Mouse (Mus musculus) telencephalon, adult 2 months (tissue): ENCODE results near the gene Gm20388.

Source experiments
- DNase-seq: peaks from one replicate; pipeline ENCODE4 v3.0.0-alpha.2; 2011; ENCODE audit warnings: low read depth, low spot score

Gm20388 gene

DNA sequence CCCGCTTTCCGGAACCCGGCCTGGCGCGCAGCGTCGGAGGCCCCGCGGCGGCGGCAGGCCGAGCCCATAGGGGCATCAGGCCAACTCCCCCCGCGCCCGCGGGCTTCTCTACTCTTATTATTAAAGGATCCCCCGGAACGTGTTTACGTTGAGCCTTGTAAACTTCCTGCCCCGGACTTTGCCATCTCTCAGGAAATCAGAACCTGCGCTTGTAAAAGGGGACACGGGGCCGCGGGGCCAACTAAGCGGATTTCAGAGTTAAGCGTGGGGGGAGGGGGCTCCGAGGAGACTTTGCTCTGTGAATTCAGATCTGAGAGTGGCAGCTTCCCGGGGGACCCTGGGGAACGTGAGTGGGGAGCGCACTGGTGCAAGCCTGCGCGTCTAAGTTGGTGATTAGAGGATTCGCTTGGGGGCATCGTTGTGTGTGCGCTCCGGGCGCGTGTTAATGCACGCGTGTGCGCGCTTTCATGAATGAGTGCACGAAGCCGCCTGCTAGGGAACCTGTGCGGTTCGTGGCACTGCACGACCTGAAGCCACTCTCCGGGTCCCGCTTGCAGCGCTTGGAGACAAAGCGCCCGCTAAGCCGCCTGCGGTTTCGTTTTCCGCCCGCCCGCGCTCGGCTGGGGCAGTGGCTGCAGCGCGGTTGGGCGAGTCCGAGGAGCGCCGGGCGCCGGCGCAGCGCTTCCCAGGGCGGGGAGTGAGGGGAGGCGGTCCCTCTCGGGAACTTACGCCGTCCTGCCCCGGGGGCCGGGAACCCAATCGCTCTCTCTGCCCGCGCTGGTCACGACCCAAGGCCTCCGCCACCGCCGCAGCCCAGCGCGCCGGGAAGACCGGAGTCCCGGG is 1172.7 kb downstream of the Gm20388 start:
- no peak for DNase-seq

DNA sequence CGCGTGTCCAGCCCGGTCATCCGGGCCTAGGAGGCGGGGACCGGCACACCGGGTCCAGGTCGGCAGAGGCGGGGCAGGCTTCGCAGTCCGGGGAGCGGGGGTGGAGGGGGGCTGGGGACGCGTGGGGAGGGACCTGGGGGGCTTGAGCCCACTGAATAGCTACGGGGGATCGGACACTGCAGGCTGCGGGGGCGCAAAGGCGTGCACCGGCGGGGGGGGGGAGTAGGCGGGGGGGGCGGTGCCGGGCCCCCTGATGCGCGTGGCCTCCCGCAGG is 1173.2 kb downstream of the Gm20388 start:
- no peak for DNase-seq

DNA sequence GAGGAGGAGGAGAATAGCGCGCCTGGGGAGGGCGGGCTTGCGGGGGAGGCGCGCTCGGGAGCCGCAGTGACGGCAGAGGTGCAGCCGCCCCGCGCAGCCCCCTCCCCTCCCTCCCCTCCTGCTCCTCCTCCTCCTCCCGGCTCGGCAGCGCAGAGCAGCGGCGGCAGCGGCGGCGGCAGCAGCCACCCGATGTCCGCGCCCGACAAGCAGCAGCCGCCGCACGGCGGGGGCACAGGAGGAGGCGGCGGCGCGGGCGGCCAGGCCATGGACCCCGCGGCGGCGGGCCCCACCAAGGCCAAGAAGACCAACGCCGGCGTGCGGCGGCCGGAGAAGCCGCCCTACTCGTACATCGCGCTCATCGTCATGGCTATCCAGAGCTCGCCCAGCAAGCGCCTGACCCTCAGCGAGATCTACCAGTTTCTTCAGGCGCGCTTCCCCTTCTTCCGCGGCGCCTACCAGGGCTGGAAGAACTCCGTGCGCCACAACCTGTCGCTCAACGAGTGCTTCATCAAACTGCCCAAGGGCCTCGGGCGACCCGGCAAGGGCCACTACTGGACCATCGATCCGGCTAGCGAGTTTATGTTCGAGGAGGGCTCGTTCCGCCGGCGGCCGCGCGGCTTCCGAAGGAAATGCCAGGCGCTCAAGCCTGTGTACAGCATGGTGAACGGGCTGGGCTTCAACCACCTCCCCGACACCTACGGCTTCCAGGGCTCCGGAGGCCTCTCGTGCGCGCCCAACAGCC is 1173.7 kb downstream of the Gm20388 start, which contains the start of gene Foxf1:
Foxf1 (plus strand) TSS at position 177 of the 742 bp plus-strand sequence.
- no peak for DNase-seq

DNA sequence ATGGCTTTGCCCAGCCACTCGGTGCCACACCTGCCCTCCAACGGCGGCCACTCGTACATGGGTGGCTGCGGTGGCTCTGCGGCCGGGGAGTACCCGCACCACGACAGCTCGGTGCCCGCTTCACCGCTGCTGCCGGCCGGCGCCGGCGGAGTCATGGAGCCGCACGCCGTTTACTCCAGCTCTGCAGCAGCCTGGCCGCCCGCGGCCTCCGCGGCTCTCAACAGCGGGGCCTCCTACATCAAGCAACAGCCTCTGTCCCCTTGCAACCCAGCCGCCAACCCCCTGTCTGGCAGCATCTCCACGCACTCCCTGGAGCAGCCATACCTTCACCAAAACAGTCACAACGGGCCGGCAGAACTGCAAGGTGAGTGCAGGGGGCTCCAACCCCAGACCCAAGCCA is 1174.4 kb downstream of the Gm20388 start:
- DNase-seq = no peak

DNA sequence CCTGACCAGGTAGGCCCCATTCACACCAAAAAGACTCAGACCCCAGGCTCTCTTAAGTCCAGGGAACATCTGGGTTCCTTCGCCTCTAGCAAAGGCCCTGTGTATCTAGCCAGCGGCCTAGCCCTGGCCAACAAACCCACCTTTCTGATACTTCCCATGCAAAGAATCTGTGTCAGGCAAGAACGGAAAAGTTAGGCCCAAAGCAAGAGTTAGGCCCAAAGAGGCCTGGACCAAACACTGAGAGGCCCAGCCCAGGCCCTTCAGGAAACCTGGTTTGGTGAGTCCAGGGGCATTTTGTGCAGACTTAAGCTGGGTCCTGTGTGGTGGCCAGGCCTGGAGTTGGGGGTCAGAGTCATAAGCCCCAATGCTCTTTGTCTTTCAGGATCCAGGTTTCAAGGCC is 1174.9 kb downstream of the Gm20388 start:
- DNase-seq = no peak

DNA sequence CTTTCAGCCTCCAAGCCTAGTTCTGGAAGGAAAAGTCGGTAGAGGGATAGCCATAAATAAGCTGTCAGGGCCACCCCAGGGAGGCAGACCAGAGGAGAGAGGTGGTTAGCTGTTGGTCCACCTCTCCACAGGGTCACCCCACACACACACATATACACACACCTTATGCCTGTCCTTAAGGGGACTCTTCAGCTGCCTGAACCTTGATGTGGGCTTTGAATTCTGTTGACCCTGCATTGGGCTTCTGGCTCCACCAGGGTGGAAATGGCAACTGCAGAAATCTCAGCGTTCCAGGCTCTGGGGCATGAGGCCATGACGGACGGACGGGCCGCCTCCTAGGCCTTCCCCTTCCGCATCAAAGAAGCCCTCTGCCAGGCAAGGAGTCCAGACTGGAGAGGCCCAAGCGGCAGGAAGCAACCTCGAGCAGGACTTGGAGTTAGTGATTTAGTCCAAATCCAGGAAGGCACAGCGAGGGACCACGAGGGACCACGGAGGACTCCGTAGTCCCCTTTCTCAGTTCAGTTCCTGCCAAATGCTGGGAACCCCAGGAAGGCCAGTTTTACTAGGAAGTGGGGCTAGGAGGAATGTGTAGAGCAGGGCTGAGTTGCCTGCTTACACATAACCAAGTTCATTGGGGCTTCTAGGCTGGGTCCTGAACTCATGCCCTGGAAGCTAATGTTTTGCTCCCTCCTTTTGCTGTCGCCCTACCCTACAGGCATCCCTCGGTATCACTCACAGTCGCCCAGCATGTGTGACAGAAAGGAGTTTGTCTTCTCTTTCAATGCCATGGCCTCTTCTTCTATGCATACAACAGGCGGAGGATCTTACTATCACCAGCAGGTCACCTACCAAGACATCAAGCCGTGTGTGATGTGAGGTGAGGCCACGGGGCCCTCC is 1175.6 kb downstream of the Gm20388 start:
- DNase-seq = no peak

DNA sequence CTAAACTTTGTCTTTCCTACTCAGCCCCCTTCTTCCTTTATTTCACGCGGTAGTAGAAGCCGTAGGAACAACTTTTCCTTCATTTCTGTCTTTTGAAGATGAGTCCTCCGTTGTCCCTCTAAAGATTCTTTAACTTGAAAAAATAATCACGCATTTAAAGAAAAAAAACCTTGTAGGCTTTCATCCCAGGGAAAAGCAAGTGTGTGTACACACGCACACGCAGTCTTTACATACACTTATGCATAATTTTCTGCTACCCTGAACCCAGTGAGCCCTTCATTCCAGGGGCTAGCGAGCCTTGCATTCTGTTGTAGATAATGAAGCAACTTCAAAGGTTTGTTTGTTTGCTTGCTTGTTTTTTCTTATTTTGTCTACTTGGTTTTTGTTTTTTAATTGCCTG is 1177.6 kb downstream of the Gm20388 start:
- DNase-seq = no peak

DNA sequence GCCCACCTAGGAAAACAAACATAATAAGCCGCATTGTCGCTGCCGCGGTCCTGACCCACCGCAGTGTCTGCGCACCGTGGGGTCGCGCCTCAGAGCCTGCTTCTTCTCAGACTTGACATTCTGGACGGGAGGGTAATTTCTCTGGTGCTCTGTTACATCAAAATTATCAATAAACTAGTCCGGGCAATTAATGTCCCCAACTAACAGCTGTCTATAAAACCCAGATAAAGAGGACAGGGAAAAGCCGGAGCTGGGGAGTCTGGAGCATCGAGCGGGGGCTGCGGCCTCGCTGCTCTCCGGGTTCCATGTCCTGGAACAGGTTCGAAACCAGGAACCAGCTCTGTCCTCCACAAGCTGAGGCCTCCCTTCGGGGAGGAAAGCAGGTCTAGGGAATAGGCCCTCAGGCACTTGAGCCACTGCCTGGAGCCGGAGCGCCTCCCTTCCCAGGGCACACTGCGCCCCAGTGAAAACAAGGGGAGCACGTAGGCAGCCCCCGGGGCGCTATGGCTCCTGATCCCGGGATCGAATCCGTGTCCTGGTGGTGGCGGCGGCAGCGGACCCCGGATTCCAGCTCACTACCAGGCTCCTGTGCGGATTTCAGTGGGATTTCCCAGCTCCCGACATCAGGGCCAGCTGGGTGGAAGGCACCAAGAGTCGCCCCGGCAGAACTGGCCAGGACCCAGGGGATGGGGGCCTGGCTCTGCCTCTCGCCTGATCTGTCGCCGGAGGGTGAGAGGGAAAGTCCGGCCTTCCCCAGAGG is 1178.4 kb downstream of the Gm20388 start:
- no peak for DNase-seq

DNA sequence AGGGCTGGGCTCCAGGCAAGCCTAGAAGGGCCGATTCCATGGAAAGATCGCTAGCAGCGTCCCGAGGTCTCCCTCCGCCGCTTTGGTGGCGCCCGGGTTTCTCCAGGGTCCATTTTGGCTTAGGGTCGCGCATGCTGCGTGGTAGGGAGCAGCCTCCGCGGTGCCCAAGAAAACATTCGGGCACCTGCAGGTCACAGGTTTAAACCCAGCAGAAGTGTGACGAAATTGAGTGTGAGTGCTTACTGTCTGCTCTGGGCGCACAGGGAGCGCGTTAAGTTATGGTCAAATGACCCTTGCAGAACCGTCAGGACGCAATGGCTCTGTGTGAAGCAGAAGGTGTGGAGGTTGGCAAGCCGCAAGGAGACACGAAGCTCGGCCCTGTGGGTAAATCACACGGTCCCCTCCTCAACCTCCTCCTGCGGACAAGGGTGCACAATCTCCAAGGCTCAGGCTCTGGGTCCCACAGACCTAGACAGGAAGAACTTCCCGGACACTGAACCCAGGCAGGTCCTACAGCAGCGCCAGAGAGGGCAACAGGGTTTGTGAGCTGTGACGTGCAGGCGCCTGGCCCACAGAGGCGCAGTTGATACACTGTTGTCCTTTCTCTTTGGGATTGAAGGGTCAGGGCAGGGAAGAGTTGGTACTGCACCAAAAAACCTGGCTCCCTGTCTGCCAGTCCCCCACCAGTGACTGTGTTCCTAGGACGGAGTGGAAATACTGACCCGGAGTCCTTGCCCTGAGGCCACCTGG is 1179.2 kb downstream of the Gm20388 start:
- no peak for DNase-seq

DNA sequence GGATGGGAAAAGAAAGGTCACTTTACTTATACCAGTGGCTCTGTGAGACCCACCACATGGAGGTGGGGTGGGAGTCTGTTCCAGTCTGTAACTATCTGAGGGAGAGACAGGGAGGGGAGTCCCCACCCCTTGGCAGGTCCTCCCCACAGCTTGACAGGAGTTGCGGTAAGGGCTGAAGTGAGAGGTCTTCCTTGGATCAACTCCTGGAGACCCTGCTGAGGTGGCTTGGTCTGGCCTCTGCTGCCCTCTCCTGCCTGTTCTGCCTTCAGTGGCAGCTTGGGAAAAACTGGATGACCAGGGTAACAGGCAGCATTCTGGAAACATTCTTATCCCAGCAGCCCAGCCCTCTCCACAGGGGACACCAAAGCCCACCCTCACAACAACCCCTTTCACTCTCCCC is 1180.1 kb downstream of the Gm20388 start:
- no peak for DNase-seq

DNA sequence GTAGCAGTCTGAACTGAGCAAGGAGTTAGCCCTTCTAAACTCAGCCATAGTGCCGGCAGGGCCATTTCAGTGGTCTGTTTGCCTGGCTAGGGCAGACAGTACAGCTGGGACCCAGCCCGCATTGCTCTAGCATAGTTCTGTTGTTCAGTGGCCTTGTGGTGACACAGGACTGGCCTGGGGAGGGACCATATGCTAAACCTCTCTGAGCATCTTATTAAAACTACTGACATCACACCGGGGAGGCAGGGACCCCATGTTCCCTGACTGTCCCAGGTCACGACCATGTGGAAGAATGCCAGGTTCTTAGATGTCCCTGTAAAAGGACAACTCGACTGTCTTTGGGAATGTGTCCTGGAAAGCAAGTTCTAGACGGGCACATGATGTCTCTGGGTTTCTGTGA is 1181.5 kb downstream of the Gm20388 start:
- no peak for DNase-seq

DNA sequence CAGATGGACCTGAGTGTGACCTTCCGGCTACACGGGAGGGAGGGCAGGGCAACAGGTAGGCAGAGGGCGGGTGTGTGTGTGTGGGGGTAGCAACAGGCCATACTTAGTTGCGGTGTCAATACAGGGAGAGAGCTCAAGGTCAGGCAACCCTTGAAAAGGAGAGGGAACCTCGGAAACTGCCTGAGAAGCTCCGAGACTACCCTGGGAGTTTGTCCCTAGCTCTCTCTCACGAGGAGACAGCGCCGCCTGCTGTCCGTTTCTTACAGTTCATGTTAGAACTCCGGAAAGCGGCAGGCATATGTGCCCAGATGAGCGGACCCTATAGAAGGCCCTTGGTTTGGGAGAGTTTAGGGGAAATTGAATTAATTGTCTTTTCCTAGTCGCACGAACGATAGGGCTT is 1182.0 kb downstream of the Gm20388 start:
- DNase-seq = peak; percentile 42

DNA sequence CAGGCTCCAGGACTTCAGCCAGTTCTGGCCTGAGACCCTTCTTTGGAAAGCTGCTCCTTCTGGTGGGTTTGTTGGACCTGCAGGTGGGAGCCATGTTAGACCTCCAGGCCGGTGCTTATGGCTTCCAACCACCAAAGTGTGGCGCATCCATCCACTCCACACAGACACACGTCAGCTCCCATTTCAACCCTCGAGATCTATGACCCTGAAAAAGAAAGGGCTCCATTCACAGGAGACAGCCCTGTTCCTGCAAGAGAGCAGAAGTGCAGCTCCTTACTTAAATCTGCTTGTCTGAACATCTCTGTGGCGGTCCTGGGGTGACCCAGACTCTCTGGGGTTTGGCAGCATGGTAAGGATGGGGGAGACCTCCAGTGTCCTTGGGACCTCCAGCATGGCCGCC is 1182.9 kb downstream of the Gm20388 start:
- no peak for DNase-seq

DNA sequence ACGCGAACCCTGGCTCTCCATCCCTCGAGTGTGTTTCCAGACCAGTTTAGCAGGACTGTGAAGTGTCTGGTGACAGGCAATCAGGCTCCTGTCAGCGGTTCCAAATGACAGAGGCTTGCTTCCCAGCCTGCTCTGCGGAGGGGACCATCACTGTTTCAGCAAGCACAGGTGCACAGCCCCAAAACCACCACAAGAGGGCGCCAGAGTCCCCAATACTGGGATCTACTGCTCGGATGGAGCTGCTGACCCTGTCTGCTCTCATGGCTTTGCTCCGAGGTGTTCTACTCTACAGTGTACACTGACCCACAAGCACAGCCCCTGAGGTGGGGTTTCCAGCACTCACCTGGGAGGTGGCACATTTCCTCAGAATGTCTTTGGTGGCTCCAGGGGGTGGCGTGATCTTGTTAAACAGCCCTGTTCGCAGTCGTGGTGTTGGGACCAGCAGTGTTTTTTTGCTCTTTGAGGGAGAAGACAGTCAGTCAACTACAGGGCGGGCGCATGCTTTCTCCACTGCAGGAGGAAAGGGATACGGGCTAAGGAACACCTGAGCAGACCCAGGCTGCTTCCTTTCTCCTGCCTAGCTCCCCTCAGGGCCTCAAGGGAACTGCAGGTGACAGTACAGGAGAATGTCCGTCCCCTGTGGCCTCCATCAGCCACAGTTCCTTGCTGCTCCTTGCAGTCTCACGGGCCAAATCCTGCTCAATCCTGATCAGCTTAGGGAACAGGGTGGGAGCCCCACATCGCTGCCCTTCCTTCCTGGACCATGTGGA is 1193.6 kb downstream of the Gm20388 start:
- no peak for DNase-seq

DNA sequence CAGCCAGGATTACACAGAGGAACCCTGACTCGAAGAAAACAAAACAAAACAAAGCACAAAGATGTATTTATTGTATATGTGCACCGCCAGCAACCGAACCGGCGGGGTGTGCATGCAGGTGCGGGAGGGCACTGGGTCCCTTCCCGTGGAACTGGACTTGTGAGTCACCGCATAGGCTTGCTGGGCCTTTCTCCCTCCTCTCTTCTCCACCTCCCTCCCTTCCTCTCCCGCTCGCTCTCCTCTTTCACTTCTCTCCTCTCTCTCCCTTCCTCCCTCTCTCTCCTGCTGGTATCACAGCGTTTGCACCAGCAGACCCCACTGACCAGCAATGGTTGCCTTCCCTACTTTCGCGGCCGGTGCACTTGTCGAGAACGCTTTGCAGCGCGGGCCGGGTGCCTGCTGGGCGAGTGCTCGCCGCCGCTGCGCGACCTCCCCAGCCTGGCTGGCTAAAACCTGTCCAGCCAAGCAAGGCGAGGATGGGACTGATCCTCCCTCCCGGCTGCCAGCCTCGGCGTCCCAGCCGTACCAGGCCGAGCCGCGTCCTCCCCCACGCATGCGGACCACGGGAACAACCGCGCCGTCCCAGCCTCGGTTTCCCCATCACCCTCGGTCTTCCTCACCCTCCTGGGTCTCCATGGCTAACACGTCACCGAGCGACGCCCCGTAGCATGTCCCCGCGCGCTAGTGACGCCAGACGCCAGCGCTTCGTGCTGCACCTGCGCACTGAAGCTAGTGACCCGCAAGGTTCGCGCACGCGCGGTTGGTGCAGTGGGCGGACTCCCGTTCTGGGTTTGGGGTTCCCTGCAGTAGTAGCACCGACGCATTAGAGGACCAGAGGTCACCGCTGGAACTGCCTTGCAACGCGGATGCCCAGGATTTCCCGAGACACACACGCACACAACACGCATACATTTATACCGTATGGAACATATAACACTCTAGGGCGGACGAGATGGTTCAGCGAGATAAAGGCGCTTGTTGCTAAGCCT is 1197.3 kb downstream of the Gm20388 start, which contains the start of gene Mthfsd:
Mthfsd (minus strand) TSS at position 725 of the 989 bp plus-strand sequence.
- DNase-seq = peak; percentile 94

DNA sequence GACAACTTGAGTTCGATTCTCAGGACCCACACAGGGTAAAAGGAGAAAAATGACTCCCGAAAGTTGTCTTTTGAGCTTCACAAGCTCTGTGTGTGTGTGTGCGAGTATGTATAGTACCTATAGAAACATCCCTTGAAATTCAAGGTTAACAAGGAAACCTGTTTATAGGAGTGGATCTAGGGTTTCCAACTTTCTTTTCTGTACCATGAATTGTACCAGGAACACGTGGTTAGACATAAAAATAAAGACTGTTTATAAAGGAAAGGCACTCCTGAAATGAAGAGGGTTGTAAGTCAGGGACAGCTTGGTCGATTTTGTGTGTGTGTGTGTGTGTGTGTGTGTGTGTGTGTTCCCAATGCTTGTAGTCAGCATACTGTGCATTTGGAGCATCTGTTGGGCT is 1198.0 kb downstream of the Gm20388 start:
- DNase-seq = no peak

DNA sequence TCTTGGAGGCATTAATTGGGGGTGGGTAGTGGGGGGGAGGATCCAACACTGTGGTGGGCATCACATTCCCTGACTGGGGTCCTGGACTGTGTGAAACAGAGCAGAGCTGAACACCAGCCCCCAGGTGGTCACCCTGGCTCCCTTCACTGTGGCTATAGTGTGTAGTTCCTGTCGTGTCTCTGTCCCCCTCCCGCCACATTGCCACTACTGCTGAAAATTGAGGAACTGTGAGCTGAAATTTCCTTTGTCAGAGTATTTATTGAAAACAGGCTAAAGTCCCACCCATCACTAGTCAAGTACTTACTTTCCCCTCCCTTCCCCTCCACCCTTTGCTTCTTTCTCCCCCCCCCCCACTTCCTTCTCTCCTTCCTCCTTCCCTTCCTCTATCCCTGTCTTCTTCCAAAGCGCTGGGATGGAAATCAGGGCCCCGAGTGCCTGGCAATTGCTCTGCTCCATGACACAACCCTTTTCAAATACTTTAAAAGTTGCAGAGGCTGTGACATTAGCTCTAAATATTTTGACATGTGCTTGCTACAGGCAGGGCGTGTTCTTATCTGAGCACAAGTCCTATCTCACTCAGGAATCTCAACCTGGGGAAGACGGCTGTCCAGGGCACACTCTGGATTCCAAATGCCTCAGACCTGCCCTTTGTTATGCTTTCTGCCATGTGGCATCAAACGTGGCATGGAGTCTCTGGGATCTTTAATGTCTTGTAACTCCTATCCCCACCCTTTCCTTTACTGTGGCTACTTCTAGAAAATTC is 1200.7 kb downstream of the Gm20388 start:
- no peak for DNase-seq

DNA sequence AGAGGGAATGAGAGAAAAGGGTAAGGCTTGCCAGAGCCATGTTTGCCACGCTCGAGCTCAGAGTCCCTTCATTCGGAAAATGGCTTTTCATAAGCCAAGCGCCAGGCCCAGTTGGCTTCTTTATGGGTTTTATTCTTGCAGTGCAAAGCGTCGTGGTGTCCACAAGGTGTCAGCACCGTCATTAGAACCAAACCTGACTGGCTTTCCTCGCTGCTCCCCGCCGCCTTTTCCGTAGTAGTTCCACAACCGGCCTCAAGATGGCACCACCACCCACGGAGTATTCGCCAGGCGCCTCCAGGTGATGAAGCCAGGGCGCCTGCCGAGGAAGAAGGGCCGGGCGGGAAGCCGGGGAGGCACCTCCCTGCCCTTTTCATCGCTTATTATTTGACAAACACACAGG is 1202.6 kb downstream of the Gm20388 start:
- DNase-seq = peak; percentile 73
